Mouse (Mus musculus) lung, embryonic 16.5 days (tissue): Measurements from ENCODE around the gene Zfp969. TPM values are rescaled to one million over a fixed set of nuclear protein-coding genes. Genes with fewer than 3 reads are reported as not detected.
"Not testable (repeated sequence)": the region's sequence is repeated elsewhere in the genome, so short reads cannot be mapped to it uniquely, and the experiment has no call there.

Experiments used
- ATAC-seq: fragments of 200-750 bp; cut with Nextera tagmentation; 2 replicates; pipeline ENCODE4 v1.8.0; 2017; ENCODE audit warnings: low read depth, mild to moderate bottlenecking, moderate library complexity
- H3K27ac ChIP-seq: fragments of 300-500 bp; sonication (generic); 2 replicates; pipeline ENCODE4 v1.5.1; 2014; ENCODE audit warnings: mild to moderate bottlenecking, control low read depth, low read length
- H3K27me3 ChIP-seq: fragments of 300-500 bp; sonication (generic); 2 replicates; pipeline ENCODE4 v1.6.1; 2014; ENCODE audit warnings: low read depth, low read length, mixed read lengths; ENCODE audit not compliant: control insufficient read depth, insufficient read depth
- H3K36me3 ChIP-seq: fragments of 300-500 bp; sonication (generic); 2 replicates; pipeline ENCODE4 v1.6.1; 2014; ENCODE audit warnings: low read length; ENCODE audit not compliant: control insufficient read depth, insufficient read depth
- H3K4me1 ChIP-seq: fragments of 300-500 bp; sonication (generic); replicated peaks from 2 replicates; pipeline ENCODE4 v1.6.1; 2014; ENCODE audit warnings: low read length, mixed read lengths; ENCODE audit not compliant: control insufficient read depth, insufficient read depth
- H3K4me2 ChIP-seq: fragments of 300-500 bp; sonication (generic); 2 replicates; pipeline ENCODE4 v1.6.1; 2014; ENCODE audit warnings: low read depth, low read length, control low read depth
- H3K4me3 ChIP-seq: fragments of 300-500 bp; sonication (generic); 2 replicates; pipeline ENCODE4 v1.5.1; 2014; ENCODE audit warnings: mild to moderate bottlenecking, low read length, control low read depth
- H3K9ac ChIP-seq: fragments of 300-500 bp; sonication (generic); 2 replicates; pipeline ENCODE4 v1.6.1; 2014; ENCODE audit warnings: low read length, control low read depth
- H3K9me3 ChIP-seq: fragments of 300-500 bp; sonication (generic); 2 replicates; pipeline ENCODE4 v1.6.1; 2016; ENCODE audit warnings: low read length; ENCODE audit not compliant: control insufficient read depth
- WGBS: fragments of 180-500 bp; shearing (Covaris S2); extraction: QIAGEN DNeasy Blood & Tissue Kit; methylation state at CpG from one replicate; pipeline ENCODE4 v1.1.7; 2014; 5-methylcytosine and 5-hydroxymethylcytosine counted together
- polyA plus RNA-seq: library from polyadenylated mRNA; unstranded; fragments of >200 nt; fragmentation: Nextera tagmentation; extraction: Ambion mirVana; gene quantifications from 2 replicates; pipeline ENCODE4 v1.2.1, GENCODE M21; 2015

The Zfp969 gene
- 26.0 and 29.8 TPM in 2 replicates for polyA plus RNA-seq

DNA sequence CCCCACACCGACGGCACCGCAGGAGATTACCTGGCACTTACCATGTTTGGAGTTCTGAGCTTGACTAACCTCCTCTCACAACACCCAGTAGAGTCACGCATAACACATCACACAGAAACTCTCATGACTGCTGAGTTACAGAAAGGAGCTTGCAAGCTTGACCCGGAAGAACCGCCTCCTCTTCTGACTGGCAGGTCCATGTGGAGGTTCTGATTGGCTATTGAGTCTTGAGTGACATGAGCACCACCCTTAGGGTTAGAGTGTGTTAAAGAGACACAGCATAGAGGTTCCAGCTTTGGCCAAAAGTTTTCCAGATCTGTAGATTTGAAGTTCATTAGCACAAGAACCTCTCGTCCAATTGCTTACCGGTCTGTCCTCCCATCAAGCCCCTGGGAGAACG lies at the start of gene Zfp969:
TSS of gene Zfp969 (minus strand) at position 101 of the 400 bp plus-strand sequence.
- H3K27me3 ChIP-seq, H3K4me1 ChIP-seq, H3K36me3 ChIP-seq, H3K4me2 ChIP-seq, H3K9me3 ChIP-seq, H3K27ac ChIP-seq, H3K9ac ChIP-seq, H3K4me3 ChIP-seq, ATAC-seq: not testable (repeated sequence)
- no CpG with 5 or more reads among the region's 9 CpGs for WGBS

DNA sequence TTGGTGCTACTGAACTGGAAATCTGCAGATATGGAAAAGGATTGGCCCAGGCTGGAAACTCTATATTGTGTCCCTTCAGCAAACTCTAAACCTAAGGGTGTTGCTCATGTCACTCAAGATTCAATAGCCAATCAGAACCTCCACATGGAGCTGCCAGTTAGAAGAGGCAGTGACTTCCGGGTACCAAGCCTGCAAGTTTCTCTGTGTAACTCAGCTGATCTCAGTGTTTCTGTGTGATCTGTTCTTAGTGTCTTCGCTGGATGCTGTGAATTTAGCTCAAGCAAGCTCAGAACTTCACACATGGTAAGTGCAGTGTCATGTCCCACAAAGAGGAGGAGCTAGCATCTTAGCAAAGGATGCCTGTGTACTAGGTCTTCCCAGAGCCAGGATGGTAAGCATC lies 37.8 kb upstream of the Zfp969 start, which contains the start of gene Gm2007:
TSS of gene Gm2007 (plus strand) at position 301 of the 400 bp plus-strand sequence.
- ATAC-seq, H3K4me2 ChIP-seq: not testable (repeated sequence)
- WGBS, result no CpG with 5 or more reads among the region's 2 CpGs

GRCm38 (mm10) chr2:175643678-175644077 lies 59.8 kb downstream of the Zfp969 start, which contains the start of gene Gm11007:
Gm11007 (plus strand) TSS chr2:175643978.
- H3K36me3 ChIP-seq, H3K9ac ChIP-seq, H3K9me3 ChIP-seq, H3K27ac ChIP-seq, H3K4me3 ChIP-seq, H3K27me3 ChIP-seq, ATAC-seq, H3K4me1 ChIP-seq, H3K4me2 ChIP-seq: not testable (repeated sequence)
- no CpG with 5 or more reads among the region's 2 CpGs for WGBS

More for the DNA sequence above, 37.8 kb upstream of the Zfp969 start, which contains the start of gene Gm2007:
- H3K4me3 ChIP-seq, H3K36me3 ChIP-seq, H3K9me3 ChIP-seq, H3K9ac ChIP-seq, H3K27me3 ChIP-seq, H3K4me1 ChIP-seq, H3K27ac ChIP-seq: not testable (repeated sequence)

Other genes starting within 250 kb of the Zfp969 start
- 7.0 and 7.7 TPM in 2 replicates for gene Zfp965, start 233.7 kb downstream of the Zfp969 start, polyA plus RNA-seq
- not detected in 2 replicates for gene Gm11007, start 59.7 kb downstream of the Zfp969 start, polyA plus RNA-seq
- not detected in 2 replicates for gene Gm2007, start 37.9 kb upstream of the Zfp969 start, polyA plus RNA-seq
- gene Gm14288, start 97.4 kb upstream of the Zfp969 start, polyA plus RNA-seq, result 4.5 and 4.8 TPM in 2 replicates
- 18.6 and 25.2 TPM in 2 replicates for gene Gm6710, start 165.6 kb upstream of the Zfp969 start, polyA plus RNA-seq
- 3.5 and 3.7 TPM in 2 replicates for gene Zfp966, start 227.5 kb upstream of the Zfp969 start, polyA plus RNA-seq